Mouse (Mus musculus) megakaryocyte-erythroid progenitor cell, adult 5-6 weeks (primary cell): ENCODE measurements around the gene Pdap1. TPM values are rescaled to one million over a fixed set of nuclear protein-coding genes. Genes with fewer than 3 reads are reported as not detected.
"Not testable (repeated sequence)": the region's sequence is repeated elsewhere in the genome, so short reads cannot be mapped to it uniquely, and the experiment has no call there.

Experiments used
- ATAC-seq: replicated peaks from 2 replicates; pipeline ENCODE4 v1.8.0; 2016; ENCODE audit warnings: mild to moderate bottlenecking, inconsistent platforms; ENCODE audit not compliant: severe bottlenecking, poor library complexity, low FRiP score, low TSS enrichment
- total RNA-seq, 2 experiments: library from RNA; stranded (forward) in 1 of 2; stranded (reverse) in 1 of 2; fragments of 200-1000, 215-1000 nt in 1 of 2; fragments of >200 nt in 1 of 2; fragmentation: Nextera tagmentation in 1 of 2; gene quantifications; 2 replicates each; pipeline ENCODE4 v1.2.3; 2014 to 2017

Gene Pdap1
- 90.0 and 173 TPM in 2 replicates for total RNA-seq (2014; fragmentation: Nextera tagmentation)
- total RNA-seq (2017): 333 and 358 TPM in 2 replicates

DNA sequence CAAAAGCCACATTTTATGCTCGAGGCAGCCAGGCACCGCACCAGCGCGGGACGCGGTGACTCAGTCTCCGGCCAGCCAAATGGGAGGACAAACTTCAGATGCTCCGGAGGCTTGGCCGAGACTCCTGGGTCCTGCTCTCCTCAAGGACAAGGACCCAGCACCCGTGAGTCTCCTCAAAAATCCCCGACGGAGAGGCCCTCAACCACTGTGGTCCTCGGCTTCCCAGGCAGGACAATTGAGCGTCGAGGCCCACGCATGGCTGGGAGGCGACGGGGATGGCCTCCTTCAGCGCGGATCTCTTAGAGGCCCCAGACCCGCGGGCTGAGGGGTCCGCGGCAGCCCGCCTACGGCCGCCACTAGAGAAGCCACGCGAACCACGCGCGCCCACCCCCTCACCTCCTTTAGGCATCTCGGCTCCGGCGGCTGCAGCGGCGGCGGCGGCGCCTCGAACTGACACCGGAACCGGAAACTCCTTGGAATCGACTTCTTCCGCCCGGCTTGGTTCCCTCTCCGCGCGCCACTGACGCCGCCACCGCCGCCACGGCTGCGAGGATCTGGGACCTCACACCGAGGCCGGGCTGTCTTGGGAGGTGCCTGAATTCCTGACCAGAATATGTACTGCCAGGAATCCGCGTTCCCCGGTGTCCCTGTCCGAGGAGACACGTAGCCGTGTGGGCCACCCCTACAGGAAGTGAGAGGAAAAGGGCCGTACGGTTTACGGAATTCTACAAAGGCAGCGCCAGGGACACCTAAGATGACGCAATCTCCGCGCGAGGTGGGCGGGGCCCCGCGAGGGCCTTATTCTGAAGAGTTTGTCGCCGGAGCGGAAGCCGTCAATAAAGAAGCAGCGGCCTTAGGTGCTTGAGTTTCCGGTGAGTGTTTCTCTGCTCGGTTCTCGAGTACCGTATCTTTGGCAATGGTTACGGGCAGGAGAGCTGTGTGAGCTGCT lies at the start of gene Pdap1, which contains the start of gene Bud31:
Pdap1 (minus strand) TSS at position 668 of the 949 bp plus-strand sequence.
Bud31 (plus strand) TSS at position 792 of the 949 bp plus-strand sequence.
- ATAC-seq: peak; percentile 85

DNA sequence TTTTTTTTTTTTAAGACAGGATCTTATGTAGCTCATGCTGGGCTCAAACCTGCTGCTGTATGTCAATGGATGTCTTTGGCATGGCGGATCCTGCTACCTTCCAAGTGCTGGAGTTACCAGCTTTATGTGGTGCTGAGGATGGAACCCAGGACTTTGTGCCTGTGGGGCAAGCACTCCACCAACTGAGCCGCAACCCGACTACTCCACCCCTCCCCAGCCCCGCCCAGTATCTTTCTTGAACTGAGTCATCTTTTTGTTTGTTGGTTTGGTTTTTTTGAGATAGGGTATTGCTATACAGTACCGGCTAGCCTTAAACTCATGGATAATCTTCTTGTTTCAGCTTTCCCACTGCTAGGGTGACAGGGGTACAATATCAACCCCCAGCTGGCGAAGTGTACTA lies 49.4 kb upstream of the Pdap1 start:
- ATAC-seq: peak; percentile 21

DNA sequence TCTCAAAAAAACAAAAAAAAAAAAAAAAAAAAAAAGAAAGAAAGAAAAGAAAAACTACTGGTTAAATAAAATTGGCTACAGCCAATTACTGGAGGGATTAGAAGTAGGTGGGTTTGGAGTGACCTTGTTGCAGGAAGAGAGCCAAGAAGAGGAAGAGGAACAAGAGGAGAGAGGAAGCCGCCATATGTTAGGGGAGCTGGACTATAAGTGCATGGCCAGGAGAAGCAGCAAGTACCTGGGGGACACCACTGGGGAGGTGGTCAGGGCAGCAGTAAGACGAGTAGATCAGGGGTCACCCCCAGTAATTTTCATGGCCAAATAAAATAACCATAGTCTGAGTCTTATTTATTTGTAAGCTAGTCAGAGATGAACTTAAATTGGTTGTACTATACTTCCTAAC lies 45.2 kb upstream of the Pdap1 start:
- no peak for ATAC-seq

DNA sequence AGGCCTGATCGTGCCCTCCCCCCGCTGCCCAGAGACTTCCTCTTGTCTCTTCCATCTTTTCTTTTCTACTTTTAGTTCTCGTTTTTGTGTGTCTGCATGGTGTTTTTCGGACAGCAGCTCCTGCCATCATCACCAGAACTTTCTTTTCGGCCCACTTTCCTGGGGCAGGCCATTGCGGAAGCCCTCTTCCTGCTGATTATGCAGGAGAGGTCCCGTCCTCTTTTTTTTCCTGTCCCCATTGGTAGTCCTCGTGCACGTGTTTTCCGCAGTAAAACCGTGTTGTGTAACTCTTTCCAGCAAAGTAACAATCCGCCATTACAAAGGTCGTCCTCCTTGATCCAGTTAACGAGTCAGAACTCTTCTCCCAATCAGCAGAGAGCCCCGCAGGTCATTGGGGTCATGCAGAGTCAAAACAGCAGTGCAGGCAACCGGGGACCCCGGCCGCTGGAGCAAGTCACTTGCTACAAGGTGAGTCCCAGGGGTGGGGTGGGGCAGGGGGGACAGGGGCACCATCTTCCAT lies 38.5 kb upstream of the Pdap1 start:
- no peak for ATAC-seq

DNA sequence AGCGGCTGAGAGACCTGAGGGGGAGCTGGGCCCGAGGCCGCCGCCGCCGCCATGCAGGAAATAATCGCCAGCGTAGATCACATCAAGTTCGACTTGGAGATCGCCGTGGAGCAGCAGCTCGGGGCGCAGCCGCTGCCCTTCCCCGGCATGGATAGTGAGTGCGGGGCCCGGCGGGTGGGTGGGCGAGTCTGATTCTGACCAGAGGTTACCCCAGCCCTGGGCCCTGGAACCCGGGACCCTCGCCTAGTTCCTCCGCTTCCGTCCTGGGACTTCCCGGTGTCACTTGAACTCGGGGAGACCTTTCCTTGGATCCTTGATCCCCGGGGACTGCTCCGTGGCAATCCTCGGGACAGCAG lies 27.2 kb upstream of the Pdap1 start:
- no peak for ATAC-seq

DNA sequence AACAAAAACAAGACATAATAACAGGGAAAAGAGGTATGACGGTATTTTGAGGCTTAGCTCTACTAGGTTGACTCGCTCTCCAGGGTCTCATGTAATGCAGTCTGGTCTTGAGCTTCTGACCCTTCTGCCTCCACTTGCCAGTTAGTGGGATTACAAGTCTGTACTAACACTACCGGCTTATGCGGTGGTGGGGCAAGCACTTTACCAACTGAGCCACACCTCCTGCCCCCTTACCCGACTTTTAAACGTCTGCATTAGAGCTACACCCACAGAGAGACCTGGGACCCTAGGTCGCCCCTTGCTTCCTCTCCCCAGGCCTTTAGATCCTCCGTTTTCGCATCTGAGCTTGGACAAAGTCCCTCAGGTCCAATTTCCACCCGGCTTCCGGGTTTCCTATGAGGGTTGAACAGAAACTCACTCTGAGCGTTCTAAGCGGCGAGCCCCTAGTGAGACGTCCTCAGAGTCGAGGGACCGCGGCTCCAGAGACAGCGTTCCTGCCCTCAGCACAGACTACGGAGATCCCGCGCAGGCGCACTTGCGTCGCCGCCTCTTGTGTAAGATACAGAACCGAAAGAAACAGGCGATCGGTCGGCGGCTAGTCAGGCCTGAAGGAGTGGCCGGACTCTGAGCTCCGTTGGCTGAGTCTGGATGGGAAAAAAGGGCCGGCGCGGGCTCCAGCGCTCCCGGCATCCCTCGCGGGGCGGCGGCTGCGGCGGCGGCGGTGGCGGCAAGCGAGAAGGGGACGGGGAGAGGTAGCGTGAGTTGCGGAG lies 26.7 kb upstream of the Pdap1 start, which contains the start of the genes Ptcd1 and Cpsf4:
Ptcd1 (minus strand) TSS at position 573 of the 770 bp plus-strand sequence.
Cpsf4 (plus strand) TSS at position 678 of the 770 bp plus-strand sequence.
- peak; percentile 92 for ATAC-seq

DNA sequence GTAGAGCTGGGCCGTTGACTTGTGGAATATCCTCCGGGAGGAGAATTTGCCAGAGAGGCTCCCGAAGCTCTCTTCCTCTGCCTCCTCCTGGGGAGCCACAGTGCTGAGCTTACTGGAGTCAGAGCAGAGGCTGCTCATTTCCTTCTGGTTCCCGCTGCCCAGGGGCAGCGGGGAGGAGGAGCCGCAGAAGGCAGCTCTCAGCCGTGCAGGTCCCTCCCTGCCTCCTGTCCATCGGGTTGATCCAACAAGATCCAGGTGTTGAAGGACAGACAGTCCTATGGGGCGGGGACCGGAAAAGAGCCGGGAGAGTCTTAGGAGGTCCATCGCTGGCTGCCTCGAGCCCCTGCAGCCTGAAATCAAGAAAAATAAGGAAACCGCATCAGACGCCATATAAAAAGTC lies 25.1 kb upstream of the Pdap1 start:
- no peak for ATAC-seq

DNA sequence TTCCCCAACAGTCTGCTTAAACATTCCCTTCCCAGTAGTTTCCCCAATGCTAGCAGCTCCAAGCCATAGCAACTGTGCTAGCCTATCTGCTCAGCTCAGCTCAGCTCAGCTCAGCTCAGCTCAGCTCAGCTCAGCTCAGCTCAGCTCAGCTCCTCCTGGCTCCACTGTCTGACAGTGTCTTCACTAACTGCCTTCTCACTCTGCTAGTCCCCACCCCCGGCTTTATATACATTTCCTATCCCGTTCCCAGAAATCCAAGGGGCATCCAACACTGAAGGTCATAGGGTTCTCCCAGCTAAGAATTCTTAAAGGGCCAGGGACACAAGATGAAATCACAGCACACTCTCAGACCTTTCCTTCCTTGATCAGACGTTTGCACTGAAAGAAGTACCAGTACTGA lies 24.7 kb upstream of the Pdap1 start:
- no peak for ATAC-seq

DNA sequence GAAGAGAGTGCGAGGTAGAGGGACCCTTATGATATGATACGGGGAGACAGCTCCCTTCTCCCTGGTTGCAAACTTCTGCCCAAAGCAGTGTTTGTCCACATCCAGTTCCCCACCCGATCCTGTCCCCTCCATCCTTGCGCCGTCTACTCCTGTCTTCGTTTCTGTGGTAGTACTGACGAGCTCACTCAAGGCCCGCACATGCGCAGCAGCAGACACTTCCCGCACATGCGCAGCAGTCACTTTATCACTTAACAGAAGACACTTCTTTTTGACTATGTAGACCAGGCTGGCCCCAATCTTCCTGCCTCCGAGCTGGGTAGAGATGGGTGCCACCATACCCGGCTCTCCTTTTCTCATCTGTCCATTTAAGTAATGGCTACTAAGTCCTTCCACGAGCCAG lies 21.3 kb upstream of the Pdap1 start:
- ATAC-seq: no peak

DNA sequence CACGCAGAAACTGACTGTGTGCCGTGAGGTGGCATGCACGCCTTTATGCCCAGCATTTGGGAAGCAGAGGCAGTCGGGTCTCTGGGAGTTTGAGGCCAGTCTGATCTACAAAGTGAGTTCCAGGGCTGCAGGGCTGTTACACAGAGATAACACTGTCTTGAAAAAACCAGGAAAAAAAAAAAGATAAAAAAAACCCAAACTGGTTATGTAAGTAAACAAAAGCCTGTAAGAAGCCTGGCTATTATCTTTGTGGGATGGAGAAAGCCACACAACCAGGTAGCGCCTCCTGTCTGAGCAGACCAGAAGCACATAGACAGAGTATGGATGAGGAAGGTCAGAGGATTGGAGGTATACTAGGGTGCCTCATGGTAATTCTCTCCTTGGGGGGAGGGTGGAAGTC lies 12.7 kb upstream of the Pdap1 start:
- peak; percentile 85 for ATAC-seq

DNA sequence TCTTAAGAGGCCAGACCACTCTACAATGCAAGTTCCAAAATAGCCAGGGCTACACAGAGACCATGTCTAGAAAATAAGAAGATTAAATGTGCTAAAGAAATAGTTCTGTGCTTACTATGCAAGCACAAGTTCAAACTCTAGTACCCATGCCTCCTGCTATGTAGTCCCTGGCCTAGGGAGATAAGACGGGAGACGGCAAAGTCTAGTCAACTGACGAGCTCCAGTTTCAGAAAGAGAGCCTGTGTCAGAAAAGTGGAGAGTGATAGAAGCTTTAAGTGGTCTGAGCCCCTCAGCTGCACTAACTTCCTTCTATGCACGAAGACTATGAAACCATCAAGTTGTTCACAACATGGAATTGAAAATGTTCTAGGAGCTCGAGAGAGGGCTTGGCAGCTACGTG lies 9.3 kb upstream of the Pdap1 start:
- peak; percentile 72 for ATAC-seq

DNA sequence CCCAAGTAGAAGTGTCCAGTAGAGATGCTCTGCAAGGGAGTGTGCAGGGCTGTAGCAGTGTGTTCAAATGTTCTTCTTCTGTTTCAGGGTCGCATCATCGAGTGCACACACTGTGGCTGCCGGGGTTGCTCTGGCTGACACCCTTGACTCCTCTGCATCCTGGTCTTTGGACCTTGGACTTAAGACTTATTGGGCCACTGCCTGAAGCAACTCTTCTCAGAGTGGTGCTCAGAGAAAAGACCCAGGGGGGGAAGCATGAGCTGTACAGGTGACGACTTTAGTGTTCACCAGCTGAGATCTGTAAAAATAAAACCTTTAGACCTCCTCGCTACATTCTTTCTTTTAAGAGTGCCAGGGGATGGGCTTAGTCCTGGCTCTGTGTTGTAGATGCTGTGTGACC lies 7.7 kb upstream of the Pdap1 start:
- ATAC-seq: no peak

DNA sequence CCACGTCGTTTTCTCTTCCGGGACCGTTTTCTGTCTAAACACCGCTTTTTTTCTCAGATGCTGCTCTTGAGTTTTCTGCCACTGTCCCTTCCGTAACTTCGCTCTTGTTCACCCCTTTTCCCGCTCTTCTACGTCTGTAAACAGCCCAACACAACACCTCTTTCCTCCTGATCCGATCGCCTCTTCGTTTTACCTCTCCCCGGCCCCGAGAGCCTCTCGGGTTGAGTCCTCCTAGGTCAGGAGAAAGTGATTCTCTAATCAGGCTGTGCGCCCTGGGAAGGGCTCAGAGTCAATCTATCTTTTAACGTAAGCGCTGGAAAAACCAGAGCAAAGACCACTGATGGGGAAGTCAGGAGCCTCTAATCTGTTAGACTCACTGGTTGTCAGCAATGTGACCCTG lies 573 bp upstream of the Pdap1 start:
- ATAC-seq: peak; percentile 32; the same call in 1 of the 2 replicates

DNA sequence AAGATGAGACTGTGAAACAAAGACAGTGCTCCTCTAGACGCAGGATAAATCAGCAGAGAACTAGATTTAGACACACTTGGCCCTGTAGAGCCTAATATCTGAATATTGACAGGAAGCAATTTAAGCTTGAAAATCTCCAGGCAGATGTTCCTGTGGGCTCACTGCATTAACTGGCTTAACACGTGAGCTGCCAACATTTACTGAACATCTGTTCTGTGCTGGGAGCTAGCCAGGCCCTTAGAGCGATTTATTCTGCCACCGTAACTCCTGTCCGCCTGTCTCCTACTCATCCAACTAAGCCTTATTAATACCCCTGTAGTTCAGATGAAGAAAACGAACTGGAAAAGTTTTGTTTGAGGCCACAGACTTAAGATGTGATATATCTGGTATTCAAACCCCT lies 1.2 kb downstream of the Pdap1 start:
- ATAC-seq: peak; percentile 39; the same call in 1 of the 2 replicates

DNA sequence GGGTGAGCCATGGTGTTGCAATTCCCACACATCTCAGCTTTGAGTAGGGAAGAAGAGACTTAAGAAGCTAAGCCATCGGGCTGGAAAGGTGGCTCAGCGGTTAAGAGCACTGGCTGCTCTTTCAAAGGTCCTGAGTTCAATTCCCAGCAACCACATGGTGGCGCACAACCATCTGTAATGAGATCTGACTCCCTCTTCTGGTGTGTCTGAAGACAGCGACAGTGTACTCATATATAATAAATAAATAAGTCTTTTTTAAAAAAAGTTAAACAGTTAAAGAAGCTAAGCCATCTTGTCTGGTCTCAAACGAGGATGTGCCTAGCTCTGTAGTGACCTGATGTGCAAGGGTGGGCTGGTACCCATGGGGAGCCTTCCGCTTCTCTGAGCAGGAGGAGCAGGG lies 6.8 kb downstream of the Pdap1 start:
- not testable (repeated sequence) for ATAC-seq

DNA sequence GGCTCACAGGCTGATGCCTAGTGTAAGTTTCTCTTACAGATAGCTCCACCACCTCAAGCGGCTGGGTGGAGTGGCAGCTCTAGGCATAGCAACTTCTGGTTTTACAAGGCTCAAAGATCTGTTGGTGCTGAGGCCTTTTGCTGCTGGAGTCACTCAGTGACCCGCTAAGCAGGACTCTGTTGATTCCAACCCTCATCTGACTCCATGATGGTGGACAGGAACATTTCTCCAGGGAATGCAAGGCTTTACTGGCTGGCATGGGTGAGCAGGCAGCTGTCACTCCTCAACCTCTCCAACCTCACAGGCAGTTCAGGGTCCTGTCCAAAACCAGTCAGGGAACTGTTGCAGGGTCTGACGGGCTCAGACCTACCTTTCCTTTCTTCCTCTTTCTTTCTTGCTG lies 9.0 kb downstream of the Pdap1 start:
- ATAC-seq: no peak

DNA sequence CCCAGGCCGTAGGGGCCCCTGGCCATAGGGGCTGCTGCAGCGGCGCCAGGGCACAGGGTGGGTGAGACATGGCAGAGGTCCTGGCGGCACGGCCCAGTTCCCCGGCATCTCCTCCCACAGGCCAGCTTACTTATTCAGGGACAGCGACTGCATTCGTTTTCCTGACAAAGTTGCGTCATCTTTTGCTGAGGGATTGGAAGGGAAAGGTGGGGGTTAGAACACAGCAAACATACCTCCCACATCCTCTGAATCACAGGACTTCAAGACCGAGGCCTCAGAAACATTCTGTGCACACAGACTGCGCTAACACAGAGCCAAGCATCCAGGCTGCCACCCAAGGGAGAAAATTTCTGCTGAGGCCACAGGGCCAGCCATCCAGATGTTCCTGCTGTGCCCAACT lies 9.8 kb downstream of the Pdap1 start:
- ATAC-seq: no peak

DNA sequence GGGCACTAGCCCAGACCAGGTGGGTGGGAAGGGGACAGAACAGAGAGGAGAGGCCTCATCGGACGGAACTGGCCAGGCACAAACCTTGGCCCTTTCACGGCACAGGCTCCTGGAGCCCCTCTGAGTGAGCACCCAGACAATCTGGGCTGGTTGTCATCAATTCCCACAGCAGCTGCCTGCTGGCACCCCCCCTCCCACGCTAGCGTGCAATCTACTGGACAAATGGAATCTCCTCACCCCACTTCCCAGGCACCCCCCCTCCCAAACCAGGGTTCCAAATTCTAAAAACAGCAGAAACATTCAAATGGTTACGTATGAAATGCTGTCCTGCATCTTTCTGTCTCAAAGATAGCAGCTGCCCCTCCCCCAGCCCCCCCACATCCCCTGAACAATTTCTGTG lies 10.3 kb downstream of the Pdap1 start:
- not testable (repeated sequence) for ATAC-seq

DNA sequence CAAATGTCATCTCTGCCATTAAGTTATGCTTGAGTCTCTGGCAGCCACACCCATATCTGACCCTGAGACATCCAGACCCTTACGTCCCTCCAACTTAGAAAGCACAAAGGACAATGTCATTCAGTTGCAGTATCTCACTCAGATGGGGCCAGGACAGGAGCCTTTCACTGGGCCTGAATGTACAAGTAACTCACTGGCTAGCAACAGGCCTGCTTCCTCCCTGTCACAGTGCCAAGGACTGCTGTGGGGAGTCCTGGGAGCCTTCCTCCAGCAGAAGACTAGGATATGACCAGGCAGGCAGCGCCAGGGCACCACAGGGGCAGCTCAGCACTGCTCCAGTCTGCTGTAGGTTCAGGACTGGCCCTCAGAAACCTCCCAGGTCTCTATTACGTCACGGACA lies 10.9 kb downstream of the Pdap1 start:
- no peak for ATAC-seq

DNA sequence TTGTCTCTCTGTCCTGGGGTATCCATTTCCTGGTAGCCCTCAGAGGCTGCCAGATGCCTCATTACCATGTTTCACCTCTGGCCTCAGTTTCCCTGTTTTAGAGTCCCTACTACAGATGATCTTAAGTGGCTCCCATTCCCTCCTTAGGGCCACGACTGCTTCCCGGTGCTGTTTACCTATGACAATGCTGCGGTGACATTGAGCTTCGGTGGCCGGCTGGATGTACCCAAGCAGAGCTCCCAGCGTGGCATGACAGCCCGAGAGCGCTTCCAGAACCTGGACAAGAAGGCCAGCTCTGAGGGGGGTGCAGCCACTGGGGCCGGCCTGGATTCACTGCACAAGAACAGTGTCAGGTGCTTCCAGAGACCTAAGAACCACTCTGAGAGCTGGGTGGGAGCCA lies 13.5 kb downstream of the Pdap1 start:
- no peak for ATAC-seq
